Mouse (Mus musculus) central nervous system, embryonic 18 days (tissue): ENCODE results near the gene Cradd. TPM values are rescaled to one million over a fixed set of nuclear protein-coding genes. Genes with fewer than 3 reads are reported as not detected.

ENCODE experiments used
- polyA plus RNA-seq: library from polyadenylated mRNA; depleted of rRNA; stranded (reverse); fragments of >200 nt; gene quantifications from 2 replicates; pipeline ENCODE4 v1.2.3, GENCODE M21; 2012; rRNA removed

The Cradd gene
- 7.7 and 8.5 TPM in 2 replicates for polyA plus RNA-seq

GRCm38 (mm10) chr10:95323393-95324277 lies at the start of gene Cradd:
Gene Cradd (minus strand): TSS chr10:95324133.

Other genes starting within 250 kb of the Cradd start
- 53.0 and 59.8 TPM in 2 replicates for gene Socs2, start 93.0 kb upstream of the Cradd start, polyA plus RNA-seq
- gene Mrpl42, start 177.8 kb upstream of the Cradd start, polyA plus RNA-seq, result 170 TPM in 2 replicates
- 221 and 240 TPM in 2 replicates for gene Ube2n, start 191.0 kb upstream of the Cradd start, polyA plus RNA-seq
- 74.9 and 75.5 TPM in 2 replicates for gene Nudt4, start 240.0 kb upstream of the Cradd start, polyA plus RNA-seq